Mouse (Mus musculus): ENCODE measurements at regions not wholly inside any gene's neighbourhood (a gene's known extent, or its start where the extent isn't known, plus 50 kb on each side); places are given as distances from the start of the nearest gene placed in this dataset.
A peak's percentile ranks its signal among the peaks of the same experiment; 100 is the strongest.

GRCm38 (mm10) chr15:59836631-59837030 is 179.8 kb downstream of the 4933412E24Rik start:
- no peak for DNase-seq (ENCODE audit: low spot score)

DNA sequence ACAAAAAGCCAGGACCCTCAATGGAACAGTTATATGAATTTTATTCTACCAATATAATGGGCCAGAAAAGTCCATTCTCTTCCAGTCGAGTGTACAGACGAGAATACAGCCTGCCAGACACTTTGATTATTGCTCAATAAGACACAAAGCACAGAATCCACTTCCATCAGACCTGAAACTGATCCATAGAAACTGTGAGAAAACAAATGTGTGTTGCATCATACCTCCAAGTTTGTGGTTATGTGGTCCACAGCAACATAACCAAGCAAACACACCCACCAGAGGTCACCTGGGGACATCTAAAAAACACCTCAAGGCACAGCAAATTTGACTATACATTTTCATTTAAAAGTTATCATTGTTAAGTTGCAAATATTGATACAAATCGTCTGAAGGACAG is 183.2 kb downstream of the 4933412E24Rik start:
- DNase-seq (ENCODE audit: low spot score): no peak

DNA sequence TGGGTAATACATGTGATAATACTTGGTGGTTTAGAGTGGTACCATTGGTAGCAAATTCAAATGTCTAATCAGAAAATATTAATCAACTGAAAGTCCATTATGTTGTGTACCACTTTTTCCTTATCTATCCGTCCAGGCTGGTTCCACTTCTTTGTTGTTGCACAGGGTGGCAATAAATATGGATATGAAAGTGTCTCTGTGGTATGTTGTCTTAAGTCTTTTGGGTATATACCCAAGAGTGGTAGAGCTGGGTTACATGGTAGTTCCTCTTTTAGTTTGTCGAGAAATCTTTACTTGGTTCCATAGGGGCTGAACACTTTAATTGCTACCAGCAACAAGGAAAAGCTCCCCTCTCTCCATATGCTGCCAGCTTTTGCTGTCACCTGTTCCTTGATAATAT is 184.9 kb downstream of the 4933412E24Rik start:
- DNase-seq (ENCODE audit: low spot score): no peak

GRCm38 (mm10) chr15:59830553-59831462 is 185.6 kb downstream of the 4933412E24Rik start:
- DNase-seq (ENCODE audit: low spot score): no peak

DNA sequence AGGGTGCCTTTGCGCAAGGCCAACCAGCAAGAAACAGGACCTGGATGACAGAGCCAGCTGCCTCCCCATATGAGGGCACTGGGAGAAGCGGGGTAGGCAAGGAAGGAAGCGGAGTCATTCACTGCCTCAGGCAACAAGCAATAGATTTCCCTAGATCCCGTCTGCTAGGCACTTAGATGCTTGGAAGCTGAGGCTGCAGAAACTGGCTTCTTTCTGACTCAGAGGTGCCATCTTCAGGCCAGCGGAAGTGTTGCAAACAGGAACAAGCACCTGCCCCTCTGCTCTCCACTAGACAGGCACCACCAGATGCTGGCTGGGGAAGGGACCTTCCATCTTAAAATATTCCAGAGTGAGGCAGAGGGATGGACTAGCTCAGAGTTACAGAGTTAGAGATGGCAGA is 188.0 kb downstream of the 4933412E24Rik start:
- peak; percentile 67 for DNase-seq (ENCODE audit: low spot score)

GRCm38 (mm10) chr15:59826164-59826950 is 190.1 kb downstream of the 4933412E24Rik start:
- DNase-seq (ENCODE audit: low spot score): no peak

DNA sequence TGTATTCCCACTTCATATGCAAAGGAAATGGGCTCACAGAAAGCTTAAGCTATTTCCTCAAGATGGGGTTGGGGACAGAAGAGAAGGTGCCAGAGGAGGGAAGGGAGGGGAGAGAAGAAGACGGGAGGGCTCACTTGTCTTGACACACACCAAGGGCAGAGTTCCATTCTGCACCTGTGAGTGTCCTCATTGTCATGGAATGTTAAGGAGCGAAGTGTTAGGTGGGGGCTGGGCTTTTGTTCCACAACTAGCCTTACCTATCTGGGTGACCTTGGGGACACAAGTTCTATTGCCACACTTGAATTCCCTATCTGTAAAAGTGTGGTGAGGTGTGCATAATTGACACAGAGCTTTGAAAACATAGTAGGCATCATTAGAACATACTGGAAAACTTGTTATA is 192.5 kb downstream of the 4933412E24Rik start:
- no peak for DNase-seq (ENCODE audit: low spot score)

- no peak for DNase-seq (ENCODE audit: low spot score)
These were observed 193.3 kb downstream of the 4933412E24Rik start for GRCm38 (mm10) chr15:59822995-59823681.

GRCm38 (mm10) chr15:59820317-59820716 is 196.1 kb downstream of the 4933412E24Rik start:
- no peak for DNase-seq (ENCODE audit: low spot score)

DNA sequence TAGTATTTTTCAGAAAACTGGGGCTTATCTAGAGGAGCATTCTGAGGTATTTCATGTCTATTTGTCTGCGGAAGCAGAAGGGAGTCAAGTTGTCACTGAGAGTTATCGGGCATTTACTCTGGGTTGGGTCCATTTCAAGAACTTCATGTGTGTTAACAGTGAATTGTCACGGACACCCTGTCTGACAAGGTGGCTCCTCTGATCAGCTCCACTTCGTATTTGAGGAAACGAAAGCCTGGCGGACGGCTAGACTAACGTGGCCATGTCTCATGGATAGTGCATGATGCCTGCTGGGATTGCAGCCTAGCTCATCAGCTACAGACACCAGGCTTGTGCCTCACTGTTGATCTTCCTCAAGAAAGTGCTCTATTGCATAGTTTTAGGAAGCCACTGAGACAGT is 200.4 kb downstream of the 4933412E24Rik start:
- DNase-seq (ENCODE audit: low spot score): no peak

DNA sequence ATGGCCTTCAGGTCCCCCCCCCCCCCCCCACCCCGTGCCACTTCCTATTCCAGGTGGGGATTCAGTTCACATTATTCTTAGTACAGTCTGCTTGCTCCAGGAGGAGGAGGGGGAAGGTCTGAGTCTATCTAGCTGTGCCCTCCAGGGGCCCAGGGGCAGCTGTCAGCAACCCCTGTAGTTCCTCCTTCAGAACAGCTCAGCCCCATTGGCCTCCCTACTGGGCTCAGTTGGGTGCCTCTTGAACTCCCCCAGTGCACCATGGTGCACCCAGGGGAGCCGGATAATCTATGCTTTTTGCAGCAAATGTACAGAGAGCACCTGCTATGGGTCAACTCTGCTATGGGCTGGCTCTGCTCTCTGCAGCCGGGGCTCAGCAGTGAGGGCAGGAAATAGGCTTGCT is 204.8 kb downstream of the 4933412E24Rik start:
- DNase-seq (ENCODE audit: low spot score): no peak

GRCm38 (mm10) chr15:59809361-59809760 is 207.1 kb downstream of the 4933412E24Rik start:
- DNase-seq (ENCODE audit: low spot score): no peak

DNA sequence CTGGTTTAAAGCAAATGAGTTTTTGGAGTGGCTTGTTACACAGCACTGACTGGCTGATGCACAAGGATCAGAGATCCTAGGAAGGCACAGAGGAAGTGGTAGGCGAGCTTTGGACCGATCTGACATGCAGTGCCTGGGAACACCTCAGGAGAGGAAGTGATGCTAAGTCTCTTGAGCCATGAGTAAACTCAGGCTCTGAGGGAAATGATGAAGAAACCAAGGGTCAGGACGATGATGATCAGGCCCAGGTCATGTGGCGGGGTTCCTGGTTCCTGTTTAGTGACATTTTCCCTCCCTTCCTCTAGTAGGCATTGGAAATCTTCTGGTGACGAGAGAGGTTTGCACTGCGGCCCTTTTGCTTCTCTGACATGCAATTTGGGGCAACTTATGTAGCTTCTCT is 208.7 kb downstream of the 4933412E24Rik start:
- no peak for DNase-seq (ENCODE audit: low spot score)

GRCm38 (mm10) chr15:59805771-59806170 is 210.6 kb downstream of the 4933412E24Rik start:
- DNase-seq (ENCODE audit: low spot score): no peak

GRCm38 (mm10) chr15:59804821-59805220 is 211.6 kb downstream of the 4933412E24Rik start:
- no peak for DNase-seq (ENCODE audit: low spot score)

- no peak for DNase-seq (ENCODE audit: low spot score)
These were observed 212.0 kb downstream of the 4933412E24Rik start for GRCm38 (mm10) chr15:59804394-59804793.

GRCm38 (mm10) chr15:59802276-59802675 is 214.1 kb downstream of the 4933412E24Rik start:
- no peak for DNase-seq (ENCODE audit: low spot score)

DNA sequence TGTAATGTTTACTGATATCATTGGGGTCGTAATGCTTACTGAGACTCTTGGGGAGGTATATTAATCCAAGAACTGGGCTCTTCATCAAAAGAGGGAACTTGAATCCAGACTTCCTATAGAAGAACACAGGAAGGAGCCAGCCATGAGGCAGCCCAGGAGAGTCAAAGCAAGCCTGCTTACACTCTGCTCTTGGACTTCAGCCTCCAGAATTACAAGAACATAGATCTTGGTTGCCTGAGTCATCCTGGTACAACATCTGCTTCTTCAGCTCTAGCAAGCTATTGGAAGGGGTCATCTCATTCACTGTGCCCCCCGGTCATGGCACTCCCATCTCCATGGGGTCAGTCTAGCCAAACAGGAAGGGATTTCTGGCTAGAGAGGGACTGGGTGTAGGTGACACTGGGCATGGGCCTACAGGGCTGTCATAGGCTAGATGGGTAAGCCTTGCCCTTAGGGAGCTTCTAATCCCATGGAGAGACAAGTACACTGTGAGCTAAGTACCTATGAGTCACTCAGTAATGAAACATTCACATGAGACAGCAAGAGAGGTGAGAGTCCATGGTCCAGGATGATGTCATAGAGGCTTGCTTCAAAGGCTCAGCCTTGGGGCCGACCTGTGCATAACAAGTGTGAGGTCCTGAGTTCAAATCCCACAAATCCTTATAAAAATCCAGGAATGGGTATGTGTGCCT is 217.1 kb downstream of the 4933412E24Rik start:
- DNase-seq (ENCODE audit: low spot score): no peak

- no peak for DNase-seq (ENCODE audit: low spot score)
These were observed 217.9 kb downstream of the 4933412E24Rik start for GRCm38 (mm10) chr15:59798486-59798885.

DNA sequence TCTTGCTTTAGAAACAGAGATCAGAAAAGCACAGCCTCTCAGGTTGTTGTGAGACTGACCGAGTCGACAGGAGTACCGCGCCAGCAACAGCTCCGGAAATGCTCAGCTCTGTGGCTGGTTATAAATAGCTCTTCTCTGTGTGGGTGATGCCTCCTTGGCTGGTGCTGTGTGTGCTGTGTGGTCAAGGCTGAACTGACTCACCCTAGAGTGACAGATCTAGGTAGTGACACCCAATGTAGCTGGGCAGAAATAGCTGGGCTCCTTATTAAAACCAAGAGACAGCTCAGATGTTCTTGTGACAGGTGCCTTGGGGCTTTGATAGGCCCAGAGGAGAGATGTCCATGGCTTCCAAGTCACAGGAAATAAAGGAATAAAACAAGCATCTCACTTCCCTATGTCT is 220.7 kb downstream of the 4933412E24Rik start:
- DNase-seq (ENCODE audit: low spot score): no peak

- DNase-seq (ENCODE audit: low spot score): no peak
These were observed 221.5 kb downstream of the 4933412E24Rik start for GRCm38 (mm10) chr15:59794871-59795270.
